Comparison of ENCODE assay signal across 8 mouse cellular contexts in the genomic region with DNA sequence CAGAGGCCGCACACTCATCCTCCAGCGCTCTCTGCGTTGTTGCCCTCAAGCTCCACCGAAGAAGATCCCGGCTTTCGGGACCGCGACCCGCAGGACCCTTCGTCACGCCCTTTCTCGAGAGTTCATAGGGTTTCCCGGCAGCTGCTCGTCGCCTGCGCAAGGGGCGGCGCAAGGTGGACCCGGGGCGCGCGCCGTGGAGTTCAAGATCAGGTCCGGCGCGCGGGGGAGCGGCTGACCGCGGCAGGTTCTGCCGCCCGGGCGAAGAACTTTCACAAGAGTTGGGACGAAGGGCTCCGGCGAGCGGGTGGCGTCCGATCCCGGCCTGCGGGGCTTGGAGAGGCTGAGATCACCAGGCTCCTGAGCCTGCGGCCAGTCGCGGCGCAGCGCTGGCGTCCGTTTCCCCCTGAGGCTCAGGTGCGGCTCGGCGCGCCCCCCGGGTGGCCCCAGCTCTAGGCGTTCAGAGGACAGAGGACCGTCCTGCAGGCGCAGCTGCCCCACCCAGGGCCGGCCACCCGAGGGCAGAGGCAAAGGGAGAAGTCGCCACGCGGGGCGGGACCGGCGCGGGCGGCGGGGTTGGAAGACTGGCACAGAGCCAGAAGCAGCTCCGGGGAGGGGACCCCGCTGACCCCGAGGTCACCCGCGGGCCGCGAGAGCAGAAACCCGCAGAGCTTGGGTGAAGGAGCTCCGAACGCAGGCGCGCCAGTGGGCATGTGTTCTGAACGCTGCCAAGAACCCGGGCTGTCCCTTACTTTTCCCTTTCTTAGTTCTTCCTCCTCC. TPM values are rescaled to one million over a fixed set of nuclear protein-coding genes. Genes with fewer than 3 reads are reported as not detected.
A peak's percentile ranks its signal among the peaks of the same experiment; 100 is the strongest.
DNase-seq lines count a peak whose midpoint lies in the region; ATAC-seq lines count a peak whose summit lies in the region.

Adgrg6 (minus strand) TSS at position 719 of the 777 bp plus-strand sequence.

- H3K4me3 ChIP-seq in forebrain, embryonic 10.5 days: peak within 1 kb of the TSS; percentile 77
- peak within 1 kb of the TSS; percentile 29 for H3K4me3 ChIP-seq in macrophage (ENCODE audit: inconsistent target)

- no peaks in the 10 kb centered on the region for H3K36me3 ChIP-seq in forebrain, embryonic 10.5 days (replicated peaks)
- H3K36me3 ChIP-seq in macrophage (ENCODE audit: inconsistent target): no peaks in the 10 kb centered on the region

- DNase-seq in 3134 (ENCODE audit: extremely low read depth, insufficient read length, low spot score): peak; percentile 5
- peak; percentile 59 for DNase-seq in adrenal gland, adult 2 months
- DNase-seq in forebrain, embryonic 10.5 days (ENCODE audit: extremely low spot score, low spot score): peak; percentile 48
- peak; percentile 38 to 51 for DNase-seq in heart, postnatal 10 days
- peak; percentile 12 to 60 for DNase-seq in kidney, postnatal 36 days
- DNase-seq in skeletal muscle tissue, adult 2 months (ENCODE audit: low read depth, low spot score): peak; percentile 6

- ATAC-seq in inflammation-experienced regulatory T-cells, adult 6 months: no peak

- H3K9me3 ChIP-seq in forebrain, embryonic 10.5 days: no peaks in the 10 kb centered on the region

- peak within 1 kb of the TSS; percentile 77 for H3K27ac ChIP-seq in forebrain, embryonic 10.5 days
- no peak within 1 kb of the TSS for H3K27ac ChIP-seq in macrophage

- intact Hi-C loops in heart, postnatal 10 days (cut with DNase I): loop anchor here (10.0 kb wide), 1 partner anchor 160 kb away; the partner anchor contains the start of genes Nmbr and Vta1

- H3K4me1 ChIP-seq in forebrain, embryonic 10.5 days: peaks cover 16% of the 10 kb centered on the region

- H3K27me3 ChIP-seq in forebrain, embryonic 10.5 days (ENCODE audit: poor library complexity, severe bottlenecking): peaks cover 46% of the 10 kb centered on the region

- under 1% methylated on average over 81 of the region's 81 CpGs for WGBS in forebrain, embryonic 10.5 days
- WGBS in macrophage (ENCODE audit: missing documents): under 1% methylated on average over 68 of the region's 81 CpGs

- H3K79me2 ChIP-seq in macrophage (ENCODE audit: inconsistent target): no peaks in the 10 kb centered on the region

RNA-seq across cellular contexts. Expression of gene Adgrg6, which starts in this region (rescaled TPM):
- total RNA-seq in adrenal gland, adult 2 months (2021): 1 to 10 TPM; 1.5 to 2.6 TPM
- 0.45 and 0.62 TPM in 2 replicates for polyA plus RNA-seq in adrenal gland, adult 2 months (2012; rRNA removed)
- polyA plus RNA-seq in forebrain, embryonic 10.5 days (2016; fragmentation: Nextera tagmentation; extraction: Ambion mirVana): 0.07 and 0.27 TPM in 2 replicates
- 1 to 10 TPM; 3.8 to 4.3 TPM for total RNA-seq in heart, postnatal 10 days (2021)
- total RNA-seq in macrophage (2018; cell fraction: chromatin; rRNA removed): 100 to 1,000 TPM in 2 of 26 experiments, 10 to 100 TPM in 24; 11.9 to 158 (median 23.2) TPM
- total RNA-seq in macrophage (2018; cell fraction: cytosol; rRNA removed): 10 to 100 TPM in 5 of 26 experiments, 1 to 10 TPM in 21; 3.1 to 13.5 (median 7.2) TPM
- total RNA-seq in macrophage (2018; cell fraction: nucleus; rRNA removed): 100 to 1,000 TPM in 2 of 26 experiments, 10 to 100 TPM in 23, 1 to 10 TPM in 1; 9.3 to 138 (median 18.7) TPM
- 1.8 to 2.7 TPM (median 2.6 TPM) in 3 replicates for polyA plus RNA-seq in macrophage (2018)
- polyA plus RNA-seq in inflammation-experienced regulatory T-cells, adult 6 months (2017; shearing (Covaris generic)): under 1 TPM in 1 of 3 experiments, not detected in 2; 0.19 TPM

Comparison
In these comparisons a context has a peak if more than half of its experiments do, and no peak if none do; other contexts are left out.
1. Peak in DNase-seq, H3K4me3 ChIP-seq and H3K27ac ChIP-seq in forebrain, embryonic 10.5 days; RNA of the gene not detected or under 1 TPM.
2. DNase-seq: peak in every context shown above with its lines; median percentile 59 in adrenal gland, adult 2 months; 48 in forebrain, embryonic 10.5 days; 44 in heart, postnatal 10 days; 36 in kidney, postnatal 36 days; 6 in skeletal muscle tissue, adult 2 months; 5 in 3134.